Mouse (Mus musculus) left cerebral cortex, postnatal 14 days (tissue): ENCODE measurements around the gene Eif2ak4. TPM values are rescaled to one million over a fixed set of nuclear protein-coding genes. Genes with fewer than 3 reads are reported as not detected.

Source experiments
- DNase-seq, 2 experiments: peaks; one replicate each; pipeline ENCODE4 v3.0.0; 2021 to 2022; ENCODE audit warnings: low spot score in 2 of 2, mixed read lengths in 1 of 2
- intact Hi-C: fragments of 180-260 bp; cut with DNase I; formaldehyde crosslinking; loops from one replicate; pipeline ENCODE4 v1.15.1; 2025
- total RNA-seq, 2 experiments: library from RNA; stranded (reverse); gene quantifications; 2 replicates each; pipeline ENCODE4 v1.2.3; 2021

The Eif2ak4 gene
- total RNA-seq, 2 experiments from 2014 or later, result 18.3 to 21.0 TPM

DNA sequence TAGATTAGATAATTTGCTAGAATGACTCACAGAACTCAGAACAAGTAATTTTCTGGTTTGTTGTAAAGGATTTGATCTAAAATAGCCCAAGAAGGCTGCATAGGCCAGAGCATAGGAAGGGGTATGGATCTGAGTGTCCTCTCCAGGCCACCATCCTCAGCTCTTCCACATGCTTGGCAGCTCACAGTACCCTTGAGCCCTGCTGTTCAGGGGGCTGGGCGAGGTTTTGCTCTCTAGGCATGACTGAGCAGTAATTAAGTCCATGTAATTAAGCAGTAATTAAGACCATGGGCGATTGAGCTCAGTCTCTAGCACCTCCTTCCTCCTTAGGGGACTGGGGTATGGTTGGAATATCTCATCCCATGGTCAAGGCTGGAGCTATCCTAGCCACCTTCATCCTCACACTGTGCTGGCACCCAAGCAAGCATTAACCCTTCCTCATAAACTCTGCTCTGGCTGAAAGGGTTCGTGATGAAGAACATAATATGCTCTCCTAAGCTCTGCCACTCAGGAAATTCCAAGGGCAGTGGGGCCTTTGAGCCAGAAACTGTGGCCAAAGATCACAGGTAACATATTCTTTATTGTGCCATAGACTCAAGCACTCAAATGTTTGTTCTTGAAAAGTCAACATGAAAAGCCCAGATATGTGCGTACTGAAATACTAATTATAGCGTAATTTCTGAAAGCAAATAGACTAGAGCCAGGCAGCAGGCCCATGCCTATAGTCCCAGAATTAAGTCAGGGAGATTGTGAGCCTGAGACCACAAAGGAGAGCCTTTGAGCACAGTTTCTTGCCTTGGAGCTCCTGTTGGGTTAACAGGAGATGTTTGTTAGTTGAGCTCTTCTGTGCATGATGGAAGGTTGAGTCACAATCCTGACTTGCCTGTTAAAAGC lies 13.7 kb downstream of the Eif2ak4 start:
- no peak for DNase-seq
- intact Hi-C loops, result no loop called here

DNA sequence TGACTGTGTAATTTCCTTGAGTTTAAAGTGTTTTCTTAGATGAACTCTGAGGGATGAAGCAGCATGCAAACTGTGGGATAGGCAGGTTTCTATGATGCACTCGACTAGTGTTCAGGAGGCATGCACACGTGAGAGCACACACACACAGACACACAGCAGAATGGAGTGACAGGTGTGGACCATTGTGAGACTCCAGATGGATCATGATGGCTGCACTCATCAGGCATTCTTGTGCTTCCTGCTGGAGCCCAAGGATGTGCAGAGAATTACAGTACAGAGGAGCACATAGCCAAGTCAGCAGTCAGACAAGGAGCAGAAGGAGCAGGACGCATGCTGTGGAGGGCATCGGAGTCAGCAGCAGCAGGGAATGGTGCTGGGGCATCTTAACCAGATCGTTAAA lies 15.9 kb downstream of the Eif2ak4 start:
- no peak for DNase-seq
- intact Hi-C loops, result no loop called here

DNA sequence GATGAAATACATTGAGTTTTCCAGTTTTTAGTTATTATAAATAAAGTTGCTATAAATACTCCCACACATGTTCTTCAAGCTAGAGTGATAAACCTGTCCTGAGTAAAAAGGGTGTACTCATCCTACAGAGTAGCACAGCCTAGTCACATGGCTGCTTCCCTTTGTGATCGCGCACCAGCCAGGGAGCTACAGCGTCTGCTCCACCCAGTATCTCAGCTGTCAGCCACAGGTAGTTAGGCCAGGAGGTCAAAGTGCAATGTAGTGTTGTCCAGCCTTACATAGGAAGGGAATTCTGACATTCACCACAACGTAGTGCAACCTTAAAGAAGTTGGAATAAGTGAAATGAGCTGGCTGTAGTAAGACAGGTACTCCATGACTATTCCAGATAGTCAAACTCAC lies 17.1 kb downstream of the Eif2ak4 start:
- DNase-seq, result no peak
- intact Hi-C loops, result no loop called here

DNA sequence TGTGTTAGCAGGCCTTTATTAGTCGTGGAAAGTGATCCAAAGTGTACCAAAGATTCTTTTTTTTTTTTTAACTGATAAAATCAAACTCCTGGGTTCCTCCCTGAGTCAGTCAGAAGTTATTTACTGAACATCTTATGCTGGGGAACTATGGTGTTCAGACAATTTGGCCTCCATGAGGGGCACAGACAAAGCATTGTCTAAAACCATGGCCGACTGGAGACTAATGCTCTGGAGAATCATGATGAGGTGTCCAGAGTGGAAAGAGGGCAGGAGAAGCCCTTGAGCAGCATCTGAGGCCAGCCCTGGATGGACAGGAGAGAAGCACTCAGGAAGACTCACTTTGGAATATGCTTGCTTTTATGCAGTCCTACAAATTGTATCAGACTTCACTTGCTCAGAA lies 18.4 kb downstream of the Eif2ak4 start:
- intact Hi-C loops, result no loop called here
- DNase-seq, result no peak

DNA sequence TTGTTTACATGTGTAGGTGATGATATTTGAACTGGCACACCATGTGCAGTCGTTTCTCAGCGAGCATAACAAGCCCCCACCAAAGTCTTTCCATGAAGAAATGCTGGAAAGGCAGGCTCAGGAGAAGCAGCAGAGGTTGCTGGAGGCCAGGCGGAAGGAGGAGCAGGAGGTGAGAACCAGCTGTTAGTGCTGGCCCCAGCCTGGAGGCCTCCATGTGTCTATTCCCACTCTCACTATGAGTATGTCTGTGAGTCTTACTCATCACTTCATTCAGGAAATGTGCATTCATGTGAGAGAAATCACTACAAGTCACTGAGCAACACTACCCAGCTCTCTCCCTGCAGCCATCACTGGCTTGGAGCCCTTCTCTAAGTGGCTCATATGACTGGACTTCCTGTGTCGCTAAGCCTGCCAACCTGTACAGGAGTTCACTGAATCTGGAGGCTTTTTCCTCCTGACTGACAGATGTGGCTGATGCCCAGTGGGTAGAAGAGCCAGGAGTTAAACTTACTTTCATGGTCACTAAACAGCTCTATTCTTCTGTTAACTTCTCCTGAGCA lies 20.0 kb downstream of the Eif2ak4 start:
- intact Hi-C loops, result no loop called here
- no peak for DNase-seq

DNA sequence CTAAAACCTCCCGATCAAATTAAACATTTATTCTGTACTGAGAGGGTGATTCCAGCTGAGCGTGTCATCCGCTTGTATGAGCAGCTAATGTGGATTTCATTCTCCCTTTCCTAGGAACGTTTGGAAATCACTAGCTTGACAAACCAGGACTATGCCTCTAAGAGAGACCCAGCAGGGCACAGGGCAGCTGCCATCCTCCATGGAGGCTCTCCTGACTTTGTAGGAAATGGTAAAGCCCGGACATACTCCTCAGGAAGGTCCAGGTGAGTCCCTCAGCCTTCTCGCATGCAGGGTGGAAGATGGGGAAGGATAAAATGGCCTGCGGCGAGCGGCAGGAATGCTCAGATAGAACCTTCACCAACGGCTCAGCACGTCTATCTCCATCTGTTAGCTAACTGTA lies 24.4 kb downstream of the Eif2ak4 start:
- intact Hi-C loops, result no loop called here

DNA sequence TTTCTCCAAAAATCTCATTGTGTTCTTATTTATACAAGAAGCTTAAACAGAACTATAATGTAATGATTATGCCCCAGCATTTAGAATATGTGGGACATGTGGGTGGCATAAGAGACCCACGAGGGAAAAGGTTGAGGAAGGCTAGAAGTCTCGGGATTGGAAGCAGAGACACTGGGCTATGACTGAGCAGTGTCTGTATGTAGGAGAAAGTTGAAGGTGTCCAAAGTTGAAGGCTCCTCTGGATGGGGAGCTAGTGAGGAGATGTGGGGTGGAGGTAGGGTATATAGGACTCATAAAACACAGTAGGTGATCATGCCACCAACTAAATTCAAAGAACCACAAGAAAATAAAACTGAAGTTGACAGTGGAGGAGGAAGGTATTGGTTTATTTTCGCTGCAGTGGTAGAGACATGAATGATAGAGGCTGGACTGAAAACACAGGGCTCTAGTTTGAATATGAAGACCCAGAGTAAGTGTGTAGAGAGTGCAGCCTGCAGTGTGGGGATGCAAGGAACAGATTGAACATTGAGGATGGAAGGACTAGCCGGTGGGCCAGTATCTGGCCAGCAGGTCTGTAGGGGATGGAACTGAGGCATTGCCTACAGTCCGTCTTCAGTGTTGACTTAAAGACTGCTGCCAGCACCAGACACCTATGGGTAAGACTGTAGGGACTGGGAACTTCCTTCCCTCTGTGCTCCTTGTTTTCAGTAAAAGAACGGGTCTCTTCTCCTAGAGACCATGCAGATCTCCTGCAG lies 27.4 kb downstream of the Eif2ak4 start:
- DNase-seq, result no peak
- intact Hi-C loops, result no loop called here

More for the DNA sequence above, 24.4 kb downstream of the Eif2ak4 start:
- DNase-seq, result no peak

DNA sequence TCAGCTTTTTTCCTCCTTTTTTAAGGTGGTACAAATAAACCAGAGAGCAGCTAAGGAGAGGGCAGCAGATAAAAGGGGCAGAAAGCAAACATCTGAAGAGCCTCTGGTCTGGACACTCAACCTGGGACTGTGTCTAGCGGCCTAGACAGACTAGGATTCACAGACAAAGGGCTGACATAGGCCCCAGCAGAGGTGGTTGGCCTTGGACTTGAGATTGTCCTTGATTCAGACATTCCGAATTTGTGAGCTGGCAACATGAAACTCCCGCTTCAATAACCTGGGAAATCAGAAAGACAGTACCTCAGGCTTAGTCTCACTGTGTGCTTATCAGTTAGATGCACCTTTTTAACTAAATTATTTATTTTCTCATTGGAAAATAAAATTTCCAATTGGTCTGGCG lies 29.7 kb downstream of the Eif2ak4 start:
- intact Hi-C loops, result no loop called here
- no peak for DNase-seq

DNA sequence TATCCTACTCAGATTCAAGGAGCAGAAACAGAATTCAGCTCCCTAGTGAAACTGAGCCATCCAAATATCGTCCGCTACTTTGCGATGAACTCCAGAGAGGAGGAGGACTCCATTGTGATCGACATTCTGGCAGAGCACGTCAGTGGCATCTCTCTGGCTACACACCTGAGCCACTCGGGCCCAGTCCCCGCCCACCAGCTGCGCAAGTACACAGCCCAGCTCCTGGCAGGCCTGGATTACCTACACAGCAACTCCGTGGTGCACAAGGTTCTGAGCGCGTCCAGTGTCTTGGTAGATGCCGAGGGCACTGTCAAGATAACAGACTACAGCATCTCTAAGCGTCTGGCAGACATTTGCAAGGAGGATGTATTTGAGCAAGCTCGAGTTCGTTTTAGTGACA lies 33.5 kb downstream of the Eif2ak4 start:
- intact Hi-C loops, result no loop called here
- no peak for DNase-seq

DNA sequence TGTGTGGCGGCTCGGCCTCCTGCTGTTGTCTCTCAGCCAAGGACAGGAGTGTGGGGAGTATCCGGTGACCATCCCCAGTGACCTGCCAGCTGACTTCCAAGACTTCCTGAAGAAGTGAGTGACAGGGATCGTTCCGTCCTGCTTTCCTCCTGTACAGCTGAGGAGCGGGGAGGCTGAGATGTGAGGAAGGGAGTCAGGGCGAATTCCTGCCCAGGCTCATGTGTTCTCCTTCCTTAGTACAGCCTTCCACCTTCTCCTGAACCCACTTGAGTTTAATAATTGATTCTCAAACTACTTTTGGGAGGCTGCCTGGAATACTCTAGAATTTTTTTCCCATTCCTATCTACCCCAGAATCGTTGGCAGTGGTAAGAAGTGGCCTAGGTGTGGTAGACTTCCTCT lies 34.0 kb downstream of the Eif2ak4 start:
- DNase-seq, result no peak
- intact Hi-C loops, result no loop called here

DNA sequence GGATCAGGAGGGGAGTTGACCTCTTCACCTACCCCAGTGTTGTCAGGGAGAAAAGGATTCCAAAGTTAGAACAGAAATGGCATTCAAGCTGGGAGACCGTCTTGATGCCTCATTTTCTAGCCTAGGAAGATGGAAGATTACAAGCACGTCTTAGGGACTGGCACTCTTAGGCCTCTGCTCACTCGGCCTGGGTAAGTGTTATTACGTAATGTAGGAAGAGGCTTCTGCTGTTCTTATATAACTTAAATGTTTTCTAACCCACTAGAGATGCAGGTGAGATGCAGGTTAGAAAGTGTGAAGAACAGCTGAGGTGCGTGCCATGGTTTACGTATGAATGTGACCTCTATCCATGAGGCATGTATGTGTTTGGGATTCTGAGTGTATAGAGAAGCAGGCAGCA lies 39.9 kb downstream of the Eif2ak4 start:
- intact Hi-C loops, result no loop called here
- DNase-seq, result no peak

DNA sequence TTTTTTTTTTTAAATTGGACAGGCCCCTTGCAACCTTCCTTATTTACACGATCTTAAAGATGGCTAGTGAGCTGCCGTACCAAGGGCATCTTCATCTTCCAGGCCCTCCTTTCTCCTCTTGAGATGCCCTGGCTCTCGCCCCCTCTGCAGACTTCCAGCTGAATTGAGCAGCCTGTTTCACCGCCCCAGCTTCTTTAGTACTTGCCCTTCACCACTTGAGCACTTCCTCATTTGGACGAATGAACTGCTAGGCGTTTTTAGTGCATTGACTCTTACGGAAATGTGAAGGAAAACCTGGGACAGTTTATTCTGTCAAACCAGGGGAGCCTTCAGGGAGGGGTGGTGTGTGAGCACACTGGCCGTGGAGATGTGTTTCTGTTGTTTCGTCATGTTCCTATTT lies 40.9 kb downstream of the Eif2ak4 start:
- intact Hi-C loops, result no loop called here
- no peak for DNase-seq

DNA sequence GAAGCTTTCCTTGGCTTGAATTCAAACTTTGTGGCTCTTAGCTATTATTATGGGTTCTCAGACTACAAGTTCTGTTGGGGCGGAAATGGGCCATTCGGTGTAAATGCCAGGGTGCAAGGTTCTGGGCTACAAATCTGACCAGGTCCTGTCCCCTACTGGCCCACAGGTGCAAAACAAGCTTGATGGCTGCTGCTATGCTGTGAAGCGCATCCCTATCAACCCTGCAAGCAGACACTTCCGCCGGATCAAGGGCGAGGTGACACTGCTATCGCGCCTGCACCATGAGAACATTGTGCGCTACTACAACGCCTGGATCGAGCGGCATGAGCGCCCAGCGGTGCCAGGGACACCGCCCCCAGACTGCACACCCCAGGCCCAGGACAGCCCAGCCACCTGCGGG lies 42.2 kb downstream of the Eif2ak4 start:
- intact Hi-C loops, result no loop called here

DNA sequence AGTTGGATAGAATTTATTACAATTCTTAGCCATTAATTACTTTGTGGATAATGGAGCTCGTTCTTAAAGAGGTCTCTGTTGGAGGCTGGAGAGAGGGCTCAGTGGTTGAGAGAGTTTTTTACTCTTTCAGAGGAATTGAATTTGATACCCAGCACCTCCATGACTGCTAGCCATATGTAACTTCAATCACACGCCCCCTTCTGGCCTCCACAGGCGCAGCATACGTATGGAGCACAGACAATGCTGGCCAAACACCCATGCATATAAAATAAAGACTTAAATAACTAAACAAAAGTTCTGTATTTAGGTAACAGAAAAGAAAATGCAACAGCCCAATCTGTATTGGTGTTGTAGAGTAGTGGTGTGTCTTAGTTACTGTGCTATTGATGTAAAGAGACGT lies 43.2 kb downstream of the Eif2ak4 start:
- DNase-seq, result no peak
- intact Hi-C loops, result no loop called here

More for the DNA sequence above, 42.2 kb downstream of the Eif2ak4 start:
- no peak for DNase-seq

DNA sequence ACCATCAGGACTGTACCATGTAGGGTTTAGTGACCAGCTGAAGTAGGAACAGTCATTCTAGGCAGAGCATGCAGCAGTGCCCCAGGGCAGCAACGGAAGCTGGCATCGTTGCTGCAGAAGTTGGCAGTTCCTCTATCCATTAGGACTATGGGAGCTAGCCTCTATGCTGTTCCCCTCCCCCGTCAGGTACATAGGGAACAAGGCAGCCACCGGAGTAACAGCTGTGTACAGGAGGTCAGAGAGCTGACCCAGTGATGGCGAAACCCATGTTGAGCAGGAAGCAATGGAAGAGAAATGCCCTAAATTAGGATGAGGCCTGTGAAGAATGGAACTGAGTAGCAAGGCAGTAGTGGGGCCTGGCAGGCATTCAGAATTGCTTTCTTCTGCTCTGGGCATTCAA lies 53.8 kb downstream of the Eif2ak4 start:
- intact Hi-C loops, result no loop called here
- DNase-seq, result no peak

DNA sequence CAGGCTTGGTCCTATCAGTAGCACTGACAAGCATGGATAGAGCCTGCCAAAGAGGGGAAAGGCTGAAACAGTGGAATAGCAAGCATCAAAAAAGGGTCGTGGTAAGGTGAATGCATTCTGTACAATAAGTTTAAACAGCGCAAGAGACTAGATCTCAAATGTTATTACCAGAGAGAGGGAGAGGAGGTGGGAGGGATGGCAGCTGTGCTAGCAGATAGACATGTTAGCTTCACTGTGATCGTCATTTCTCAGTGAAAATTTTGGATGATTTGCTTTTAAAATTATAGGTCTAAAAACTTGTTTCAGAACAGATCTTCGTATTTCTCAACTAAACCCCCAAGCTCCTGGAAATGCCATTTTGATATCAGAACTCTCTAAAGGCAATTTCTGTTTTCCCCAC lies 54.3 kb downstream of the Eif2ak4 start:
- intact Hi-C loops, result no loop called here
- no peak for DNase-seq

DNA sequence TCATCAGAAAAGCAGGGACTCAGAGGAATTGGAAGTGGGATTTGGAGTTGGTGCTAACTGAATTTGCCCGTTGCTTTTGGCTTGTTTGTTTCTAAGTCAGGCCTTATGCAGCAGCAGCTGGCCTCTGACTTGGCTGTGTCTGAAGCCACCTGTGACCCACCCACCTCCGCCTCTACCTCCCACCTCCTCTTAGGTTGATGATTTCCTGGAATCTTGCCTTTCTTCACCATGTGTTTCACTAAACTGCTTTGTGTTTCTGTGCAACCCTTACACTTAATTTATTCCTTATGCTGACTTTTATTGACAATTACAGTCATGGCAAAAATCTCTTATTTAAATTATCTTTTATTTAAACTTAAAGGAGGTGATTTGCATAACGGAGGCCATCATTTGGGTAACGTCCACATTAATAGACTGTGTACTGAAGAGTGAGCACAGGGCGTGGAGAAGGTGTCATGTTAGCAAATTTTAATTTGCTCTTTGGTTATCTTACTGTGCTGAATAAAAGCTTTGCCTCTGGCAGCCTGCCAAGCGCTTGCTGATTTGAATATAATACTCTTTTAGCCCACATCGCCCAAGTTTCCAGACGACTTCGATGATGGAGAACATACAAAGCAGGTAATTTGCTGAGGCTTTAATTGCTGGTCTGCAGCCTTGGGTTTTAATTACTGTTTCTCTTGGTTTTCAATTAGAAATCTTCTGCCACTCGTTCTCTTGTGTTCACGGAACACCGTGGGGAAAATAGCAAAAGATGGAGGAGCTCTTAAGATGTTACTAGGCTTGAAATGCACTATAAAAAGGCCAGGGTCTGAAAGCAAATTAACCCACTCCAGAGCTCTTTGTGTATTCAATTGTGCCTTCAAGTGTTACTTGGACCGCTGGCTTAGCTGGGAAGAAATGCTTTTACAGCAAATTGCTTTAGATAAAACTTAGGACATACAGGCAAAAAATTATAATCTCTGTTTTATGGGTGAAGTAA lies 57.6 kb downstream of the Eif2ak4 start:
- intact Hi-C loops, result no loop called here
- peak; percentile 49 to 65 for DNase-seq

DNA sequence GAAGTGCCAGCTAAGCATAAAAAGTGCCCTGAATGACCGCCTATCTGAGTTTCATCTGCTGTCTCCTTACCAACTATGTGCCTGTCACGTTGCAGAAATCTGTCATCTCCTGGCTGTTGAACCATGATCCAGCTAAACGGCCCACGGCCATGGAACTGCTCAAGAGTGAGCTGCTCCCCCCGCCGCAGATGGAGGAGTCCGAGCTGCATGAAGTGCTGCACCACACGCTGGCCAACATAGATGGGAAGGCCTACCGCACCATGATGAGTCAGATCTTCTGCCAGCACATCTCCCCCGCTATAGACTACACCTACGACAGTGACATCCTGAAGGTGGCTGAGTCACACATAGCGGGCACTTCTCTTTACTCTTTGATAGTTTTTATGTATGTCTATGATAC lies 59.8 kb downstream of the Eif2ak4 start:
- DNase-seq, result peak; percentile 46 to 49

DNA sequence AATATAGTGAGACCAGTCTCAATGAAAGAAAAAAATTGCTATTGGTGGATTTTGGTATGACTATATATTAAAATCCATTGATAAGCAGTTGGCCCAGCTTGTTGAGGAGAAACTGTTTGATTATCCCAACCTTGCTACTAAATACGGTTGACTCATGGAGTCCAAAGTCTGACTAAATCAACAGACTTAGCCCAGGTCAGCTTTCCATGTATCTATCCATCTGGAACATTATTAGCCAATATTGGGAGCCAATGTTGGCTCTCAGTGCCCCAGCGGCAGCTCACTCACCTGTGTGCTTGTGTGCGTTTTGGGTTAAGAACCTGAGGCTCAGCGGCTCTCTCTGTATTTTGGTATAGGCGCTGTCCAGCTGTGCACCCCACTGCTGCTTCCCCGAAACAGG lies 62.6 kb downstream of the Eif2ak4 start:
- no peak for DNase-seq
- intact Hi-C loops, result no loop called here

More for the DNA sequence above, 59.8 kb downstream of the Eif2ak4 start:
- intact Hi-C loops, result no loop called here
